Mouse (Mus musculus) forebrain, embryonic 16.5 days (tissue): Measurements from ENCODE around the gene E130114P18Rik. TPM values are rescaled to one million over a fixed set of nuclear protein-coding genes. Genes with fewer than 3 reads are reported as not detected.

Experiments used
- ATAC-seq: fragments of 200-750 bp; cut with Nextera tagmentation; 2 replicates; pipeline ENCODE4 v1.8.0; 2017; ENCODE audit warnings: mild to moderate bottlenecking, moderate library complexity
- H3K27ac ChIP-seq: fragments of 300-500 bp; sonication (generic); 2 replicates; pipeline ENCODE4 v1.5.1; 2014; ENCODE audit warnings: low read length, control low read depth
- H3K27me3 ChIP-seq: fragments of 300-500 bp; sonication (generic); replicated peaks from 2 replicates; pipeline ENCODE4 v1.6.1; 2014; ENCODE audit warnings: low read length; ENCODE audit not compliant: control insufficient read depth, insufficient read depth
- H3K36me3 ChIP-seq: fragments of 300-500 bp; sonication (generic); 2 replicates; pipeline ENCODE4 v1.6.1; 2014; ENCODE audit not compliant: control insufficient read depth, insufficient read depth
- H3K4me1 ChIP-seq: fragments of 300-500 bp; sonication (generic); replicated peaks from 2 replicates; pipeline ENCODE4 v1.6.1; 2014; ENCODE audit warnings: low read length; ENCODE audit not compliant: control insufficient read depth, insufficient read depth
- H3K4me2 ChIP-seq: fragments of 300-500 bp; sonication (generic); 2 replicates; pipeline ENCODE4 v1.6.1; 2014; ENCODE audit warnings: mild to moderate bottlenecking, low read length, control low read depth
- H3K4me3 ChIP-seq: fragments of 300-500 bp; sonication (generic); replicated peaks from 2 replicates; pipeline ENCODE4 v1.5.1; 2014; ENCODE audit warnings: mild to moderate bottlenecking, low read length, control low read depth
- H3K9ac ChIP-seq: fragments of 300-500 bp; sonication (generic); replicated peaks from 2 replicates; pipeline ENCODE4 v1.6.1; 2014; ENCODE audit warnings: low read depth, low read length, control low read depth
- H3K9me3 ChIP-seq: fragments of 300-500 bp; sonication (generic); 2 replicates; pipeline ENCODE4 v1.6.1; 2016; ENCODE audit warnings: low read length; ENCODE audit not compliant: control insufficient read depth
- WGBS: fragments of 180-500 bp; shearing (Covaris S2); extraction: QIAGEN DNeasy Blood & Tissue Kit; methylation state at CpG from one replicate; pipeline ENCODE4 v1.1.7; 2014; 5-methylcytosine and 5-hydroxymethylcytosine counted together
- polyA plus RNA-seq: library from polyadenylated mRNA; unstranded; fragments of >200 nt; fragmentation: Nextera tagmentation; extraction: Ambion mirVana; gene quantifications from 2 replicates; pipeline ENCODE4 v1.2.1, GENCODE M21; 2015

Gene E130114P18Rik
- polyA plus RNA-seq, 1 experiment from 2014 or later = 31.0 TPM

GRCm38 (mm10) chr4:97793931-97794330, 16.1 kb upstream of the E130114P18Rik start:
- no peak for ATAC-seq
- Histone ChIP-seq H3K36me3 (no peaks in the 10 kb centered on the region), H3K4me2 (no peak overlapping the region), H3K27ac (no peak overlapping the region), H3K4me1 (peaks cover 34% of the 10 kb centered on the region), H3K27me3 (no peaks in the 10 kb centered on the region), H3K4me3 (no peak overlapping the region), H3K9me3 (no peaks in the 10 kb centered on the region), H3K9ac (no peak overlapping the region)
- WGBS = 81% methylated on average over 10 of the region's 10 CpGs

- peaks cover 52% of the 10 kb centered on the region for H3K4me1 ChIP-seq
- H3K4me2 ChIP-seq = peak overlapping the region; percentile 6
- H3K9ac ChIP-seq = no peak overlapping the region
- no peaks in the 10 kb centered on the region for H3K27me3 ChIP-seq
- peaks cover 2% of the 10 kb centered on the region for H3K36me3 ChIP-seq
- peak overlapping the region; percentile 60 for H3K27ac ChIP-seq
- no peak overlapping the region for H3K4me3 ChIP-seq
- H3K9me3 ChIP-seq = no peaks in the 10 kb centered on the region
- ATAC-seq = no peak
- WGBS = 14% methylated on average over 4 of the region's 4 CpGs
Observed at GRCm38 (mm10) chr4:97788537-97788936, 10.7 kb upstream of the E130114P18Rik start.

DNA sequence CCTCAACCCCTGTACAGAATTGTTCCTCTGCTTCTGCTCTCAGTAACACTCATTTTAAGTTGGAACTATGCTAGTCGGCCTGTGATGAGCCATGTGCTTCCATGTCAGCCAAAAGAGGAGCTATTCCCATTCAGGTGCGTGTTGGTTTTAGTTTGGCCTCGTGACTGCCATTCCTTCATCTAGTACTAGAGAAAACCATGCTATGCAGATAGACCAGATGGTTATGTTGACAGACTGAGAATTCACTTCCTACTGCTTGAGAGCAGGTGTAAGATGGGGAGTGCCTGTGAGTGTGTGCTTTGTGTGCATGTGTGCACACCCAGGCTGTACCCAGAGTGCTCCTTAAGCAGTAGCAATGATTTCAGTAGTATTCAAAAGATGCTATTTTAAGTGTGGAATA, 9.6 kb upstream of the E130114P18Rik start:
- Histone ChIP-seq H3K9ac (0 out of 2 replicates have a peak overlapping the region, but pooled peaks have one; percentile 8), H3K4me1 (peaks cover 53% of the 10 kb centered on the region), H3K27ac (peak overlapping the region; percentile 58), H3K4me3 (no peak overlapping the region), H3K36me3 (peaks cover 6% of the 10 kb centered on the region), H3K27me3 (no peaks in the 10 kb centered on the region), H3K9me3 (no peaks in the 10 kb centered on the region), H3K4me2 (peak overlapping the region; percentile 30; the same call in 1 of the 2 replicates)
- peak; percentile 83 for ATAC-seq
- WGBS = 42% methylated on average over 3 of the region's 3 CpGs

DNA sequence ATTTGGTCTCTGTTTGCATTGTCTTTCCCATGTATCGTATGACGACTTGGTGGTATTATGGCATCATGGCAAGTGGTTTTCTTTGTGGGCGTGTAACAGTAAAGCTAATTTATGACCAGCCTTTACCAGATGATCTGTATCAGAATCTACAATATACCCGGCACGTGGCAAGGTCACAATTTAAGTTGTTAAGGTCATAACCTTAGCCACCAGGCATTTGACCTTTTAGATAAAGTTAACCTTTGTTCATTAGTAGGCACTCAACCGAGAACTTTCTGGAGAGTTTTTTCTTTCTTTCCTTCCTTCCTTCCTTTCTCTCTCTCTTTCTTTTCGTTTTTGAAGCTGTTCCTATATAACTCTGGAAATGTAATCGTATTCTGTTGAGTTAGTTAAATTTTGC, 8.7 kb upstream of the E130114P18Rik start:
- WGBS = 63% methylated on average over 8 of the region's 8 CpGs
- H3K4me2 ChIP-seq = peak overlapping the region; percentile 7; the same call in 1 of the 2 replicates

DNA sequence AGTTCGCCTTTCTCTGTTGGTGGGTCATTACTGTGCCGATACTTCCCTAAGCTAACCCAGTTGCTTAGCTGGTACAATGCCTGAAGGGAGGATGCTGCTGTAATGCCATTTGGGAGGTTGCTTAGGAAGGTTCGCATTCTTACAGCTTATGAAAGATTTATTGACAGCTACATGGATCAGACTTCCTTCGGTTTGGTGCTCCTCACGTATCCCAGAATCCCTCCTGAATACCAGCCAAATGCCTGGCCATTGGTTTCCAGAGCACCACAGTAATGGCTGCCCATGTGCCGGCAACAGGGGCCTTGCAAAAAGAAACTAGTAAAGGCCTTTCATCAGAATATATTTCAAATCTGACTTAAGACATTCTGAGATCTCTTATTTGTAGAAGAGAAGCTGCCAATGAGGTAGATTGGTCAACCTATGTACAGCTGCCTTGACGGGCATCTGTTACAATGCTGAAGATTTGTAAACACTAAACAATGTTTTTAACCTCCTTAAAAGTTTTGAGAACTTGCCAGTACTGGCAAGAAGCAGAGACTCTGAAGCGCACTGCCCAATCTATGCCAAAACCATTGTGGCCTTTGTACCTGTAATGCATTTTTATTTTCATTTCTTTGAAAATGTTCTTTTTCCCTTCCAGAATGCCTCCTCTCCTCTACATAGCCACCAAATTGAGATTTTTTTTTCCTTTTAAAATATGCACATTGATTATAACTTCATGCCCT, 7.8 kb upstream of the E130114P18Rik start:
- Histone ChIP-seq H3K27ac (peak overlapping the region; percentile 74), H3K36me3 (peaks cover 6% of the 10 kb centered on the region), H3K9ac (peak overlapping the region; percentile 32; the same call in 1 of the 2 replicates), H3K4me3 (peak overlapping the region; percentile 11), H3K27me3 (no peaks in the 10 kb centered on the region), H3K9me3 (no peaks in the 10 kb centered on the region), H3K4me1 (peaks cover 48% of the 10 kb centered on the region), H3K4me2 (peak overlapping the region; percentile 39)
- ATAC-seq = peak; percentile 29; the same call in 1 of the 2 replicates
- whole genome bisulfite sequencing = 48% methylated on average over 8 of the region's 8 CpGs

More for the DNA sequence above, 8.7 kb upstream of the E130114P18Rik start:
- H3K9ac ChIP-seq = no peak overlapping the region
- H3K4me3 ChIP-seq = no peak overlapping the region
- no peak overlapping the region; the same call in 1 of the 2 replicates for H3K27ac ChIP-seq
- H3K27me3 ChIP-seq = no peaks in the 10 kb centered on the region
- H3K9me3 ChIP-seq = no peaks in the 10 kb centered on the region
- H3K36me3 ChIP-seq = peaks cover 6% of the 10 kb centered on the region
- ATAC-seq = no peak
- H3K4me1 ChIP-seq = peaks cover 52% of the 10 kb centered on the region

GRCm38 (mm10) chr4:97784236-97784635, 6.4 kb upstream of the E130114P18Rik start:
- Histone ChIP-seq H3K27me3 (no peaks in the 10 kb centered on the region), H3K4me3 (peak overlapping the region; percentile 19), H3K9me3 (no peaks in the 10 kb centered on the region), H3K36me3 (peaks cover 6% of the 10 kb centered on the region), H3K4me2 (peak overlapping the region; percentile 34), H3K27ac (peak overlapping the region; percentile 60), H3K9ac (peak overlapping the region; percentile 22; the same call in 1 of the 2 replicates), H3K4me1 (peaks cover 41% of the 10 kb centered on the region)
- no peak for ATAC-seq
- WGBS = 73% methylated on average over 11 of the region's 11 CpGs

DNA sequence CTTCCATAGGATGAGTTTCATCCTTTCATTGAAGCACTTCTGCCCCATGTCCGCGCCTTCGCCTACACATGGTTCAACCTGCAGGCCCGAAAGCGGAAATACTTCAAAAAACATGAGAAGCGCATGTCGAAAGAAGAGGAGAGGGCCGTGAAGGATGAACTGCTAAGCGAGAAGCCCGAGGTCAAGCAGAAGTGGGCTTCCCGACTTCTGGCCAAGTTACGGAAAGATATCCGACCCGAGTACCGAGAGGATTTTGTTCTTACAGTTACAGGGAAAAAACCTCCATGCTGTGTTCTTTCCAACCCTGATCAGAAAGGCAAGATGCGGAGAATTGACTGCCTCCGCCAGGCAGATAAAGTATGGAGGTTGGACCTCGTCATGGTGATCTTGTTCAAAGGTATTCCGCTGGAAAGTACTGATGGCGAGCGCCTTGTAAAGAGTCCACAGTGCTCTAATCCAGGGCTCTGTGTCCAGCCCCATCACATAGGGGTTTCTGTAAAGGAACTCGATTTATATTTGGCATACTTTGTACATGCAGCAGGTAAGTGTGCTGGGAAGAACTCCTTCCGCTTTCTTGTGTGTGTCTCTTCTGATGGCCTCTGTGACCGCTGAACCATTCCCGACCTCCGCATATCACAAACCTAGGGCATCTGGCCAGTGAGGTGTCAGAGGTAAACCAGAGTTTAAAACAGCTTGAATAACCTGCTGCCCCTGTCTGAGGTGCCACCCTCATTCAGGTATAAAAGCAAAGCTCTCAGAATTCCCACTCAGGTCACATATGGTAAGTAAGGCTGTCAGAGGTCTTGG, 5.4 kb upstream of the E130114P18Rik start:
- H3K9me3 ChIP-seq = no peaks in the 10 kb centered on the region
- H3K4me1 ChIP-seq = peaks cover 31% of the 10 kb centered on the region
- peak overlapping the region; percentile 36 for H3K4me2 ChIP-seq
- peaks cover 6% of the 10 kb centered on the region for H3K36me3 ChIP-seq
- peak overlapping the region; percentile 60 for H3K27ac ChIP-seq
- no peaks in the 10 kb centered on the region for H3K27me3 ChIP-seq
- 0 out of 2 replicates have a peak overlapping the region, but pooled peaks have one; percentile 6 for H3K9ac ChIP-seq
- 0 out of 2 replicates have a peak overlapping the region, but pooled peaks have one; percentile 15 for H3K4me3 ChIP-seq
- 90% methylated on average over 26 of the region's 26 CpGs for WGBS
- no peak for ATAC-seq

DNA sequence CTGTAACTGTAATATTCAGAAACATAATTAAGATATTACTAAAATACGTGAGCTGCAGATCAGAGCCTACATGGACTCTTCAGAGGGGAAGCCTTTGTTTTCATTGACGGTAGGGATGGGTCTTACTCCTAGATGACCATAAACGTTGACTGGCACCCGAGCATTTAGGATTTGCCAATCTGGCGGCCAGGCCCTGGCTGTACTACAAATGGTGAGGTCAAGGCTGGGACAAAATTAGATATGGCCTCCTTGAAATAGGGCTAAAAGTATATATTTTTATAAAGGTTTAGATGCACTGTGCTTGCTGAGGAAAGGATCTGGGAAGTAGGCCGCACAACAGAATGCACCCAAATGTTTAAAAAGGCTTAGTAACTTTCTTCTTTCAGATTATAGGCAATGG, 4.6 kb upstream of the E130114P18Rik start:
- Histone ChIP-seq H3K4me2 (peak overlapping the region; percentile 28), H3K4me1 (peaks cover 29% of the 10 kb centered on the region), H3K36me3 (peaks cover 6% of the 10 kb centered on the region), H3K27me3 (no peaks in the 10 kb centered on the region), H3K27ac (no peak overlapping the region), H3K4me3 (no peak overlapping the region), H3K9ac (no peak overlapping the region), H3K9me3 (no peaks in the 10 kb centered on the region)
- 78% methylated on average over 6 of the region's 6 CpGs for WGBS
- no peak for ATAC-seq

DNA sequence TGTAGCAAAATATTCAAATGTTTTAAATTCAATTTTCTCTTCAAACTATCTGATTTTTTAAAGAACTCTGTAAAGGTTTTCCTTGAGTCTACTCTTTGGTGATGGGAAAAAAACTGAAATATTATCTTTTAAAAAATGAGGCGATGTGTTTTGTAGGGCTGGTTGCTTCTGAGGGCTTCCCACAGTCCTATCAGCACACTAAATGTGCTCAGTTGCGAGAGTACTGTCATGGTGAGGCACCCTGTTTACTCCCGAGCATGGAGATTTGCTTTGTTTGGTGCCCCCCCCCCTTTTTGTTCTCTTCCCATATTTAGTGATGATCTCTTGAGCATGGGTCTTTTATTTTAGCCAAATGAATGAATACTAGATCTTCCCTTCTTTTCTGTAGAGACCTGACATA, 4.2 kb upstream of the E130114P18Rik start:
- no peak for ATAC-seq
- Histone ChIP-seq H3K9ac (peak overlapping the region; percentile 51), H3K27ac (peak overlapping the region; percentile 56; the same call in 1 of the 2 replicates), H3K4me3 (0 out of 2 replicates have a peak overlapping the region, but pooled peaks have one; percentile 9), H3K27me3 (no peaks in the 10 kb centered on the region), H3K4me2 (peak overlapping the region; percentile 28), H3K9me3 (no peaks in the 10 kb centered on the region), H3K36me3 (peaks cover 6% of the 10 kb centered on the region), H3K4me1 (peaks cover 26% of the 10 kb centered on the region)
- 61% methylated on average over 3 of the region's 3 CpGs for whole genome bisulfite sequencing
